Mouse (Mus musculus): ENCODE data around the gene Ulk1. TPM values are rescaled to one million over a fixed set of nuclear protein-coding genes. Genes with fewer than 3 reads are reported as not detected.

Gene Ulk1
- total RNA-seq, 2 experiments from 2014 or later: 94.5 to 101 TPM

- intact Hi-C loops (cut with DNase I): no loop called here
- peak; percentile 100 for DNase-seq
Measured at GRCm38 (mm10) chr5:110770448-110771158, 39.3 kb downstream of the Ulk1 start, which contains the start of gene Ep400. Ep400 (minus strand) TSS chr5:110770717.

GRCm38 (mm10) chr5:110770031-110770445, 39.9 kb downstream of the Ulk1 start:
- intact Hi-C loops (cut with DNase I): no loop called here
- no peak for DNase-seq

GRCm38 (mm10) chr5:110769272-110769671, 40.6 kb downstream of the Ulk1 start:
- no peak for DNase-seq

GRCm38 (mm10) chr5:110763890-110764289, 46.0 kb downstream of the Ulk1 start:
- DNase-seq: no peak
- intact Hi-C loops (cut with DNase I): no loop called here

More at GRCm38 (mm10) chr5:110769272-110769671, 40.6 kb downstream of the Ulk1 start:
- intact Hi-C loops (cut with DNase I): no loop called here

GRCm38 (mm10) chr5:110745021-110745420, 64.9 kb downstream of the Ulk1 start:
- DNase-seq: no peak
- intact Hi-C loops (cut with DNase I): no loop called here

- DNase-seq: no peak
- intact Hi-C loops (cut with DNase I): no loop called here
Measured at GRCm38 (mm10) chr5:110739496-110740275, 70.2 kb downstream of the Ulk1 start.

GRCm38 (mm10) chr5:110735606-110736005, 74.3 kb downstream of the Ulk1 start:
- no peak for DNase-seq

More at GRCm38 (mm10) chr5:110735606-110736005, 74.3 kb downstream of the Ulk1 start:
- intact Hi-C loops (cut with DNase I): no loop called here

Other genes with a start within 250 kb of the Ulk1 start
- gene Noc4l, start 156.7 kb downstream of the Ulk1 start, total RNA-seq (2021): 10 to 100 TPM; 35.2 to 47.0 TPM
- 10 to 100 TPM; 28.0 to 32.5 TPM for gene Ddx51, start 156.6 kb downstream of the Ulk1 start, total RNA-seq (2021)
- gene Ep400, start 39.4 kb downstream of the Ulk1 start, total RNA-seq (2021): 100 to 1,000 TPM; 121 to 122 TPM
- gene Pus1, start 29.4 kb downstream of the Ulk1 start, total RNA-seq (2021): 10 to 100 TPM; 18.7 to 20.3 TPM
- gene Hscb, start 29.7 kb upstream of the Ulk1 start, total RNA-seq (2021): 1 to 10 TPM; 6.3 to 8.0 TPM
- gene Chek2, start 29.9 kb upstream of the Ulk1 start, total RNA-seq (2021): 1 to 10 TPM; 2.6 to 3.0 TPM
- 100 to 1,000 TPM in 1 of 2 experiments, 10 to 100 TPM in 1; 97.3 to 112 TPM for gene Ttc28, start 69.7 kb upstream of the Ulk1 start, total RNA-seq (2021)

Measured in left cerebral cortex, postnatal 4 days (tissue).